Mouse (Mus musculus) midbrain, postnatal 0 days (tissue): ENCODE measurements around the gene 1700029P11Rik. TPM values are rescaled to one million over a fixed set of nuclear protein-coding genes. Genes with fewer than 3 reads are reported as not detected.

ENCODE experiments used
- ATAC-seq: fragments of 200-750 bp; cut with Nextera tagmentation; 2 replicates; pipeline ENCODE4 v1.8.0; 2017; ENCODE audit warnings: moderate number of reproducible peaks, mild to moderate bottlenecking, moderate TSS enrichment, moderate library complexity; ENCODE audit not compliant: low FRiP score
- DNase-seq: peaks from one replicate; pipeline ENCODE4 v3.0.0-alpha.2; 2015; ENCODE audit warnings: low spot score
- H3K27ac ChIP-seq: fragments of 300-500 bp; sonication (generic); 2 replicates; pipeline ENCODE4 v1.5.1; 2014; ENCODE audit warnings: low read depth, mild to moderate bottlenecking, low read length, mixed read lengths
- H3K27me3 ChIP-seq: fragments of 300-500 bp; sonication (generic); 2 replicates; pipeline ENCODE4 v1.6.1; 2014; ENCODE audit warnings: low read length, control low read depth, mixed read lengths; ENCODE audit not compliant: insufficient read depth
- H3K36me3 ChIP-seq: fragments of 300-500 bp; sonication (generic); 2 replicates; pipeline ENCODE4 v1.6.1; 2014; ENCODE audit warnings: low read length, control low read depth, mixed read lengths; ENCODE audit not compliant: insufficient read depth
- H3K4me1 ChIP-seq: fragments of 300-500 bp; sonication (generic); 2 replicates; pipeline ENCODE4 v1.6.1; 2014; ENCODE audit warnings: mild to moderate bottlenecking, control low read depth, antibody characterized with exemption, low read length, mixed read lengths; ENCODE audit not compliant: insufficient read depth
- H3K4me2 ChIP-seq: fragments of 300-500 bp; sonication (generic); 2 replicates; pipeline ENCODE4 v1.6.1; 2014; ENCODE audit warnings: low read depth, mild to moderate bottlenecking, low read length, mixed read lengths; ENCODE audit not compliant: poor library complexity, severe bottlenecking
- H3K4me3 ChIP-seq: fragments of 300-500 bp; sonication (generic); 2 replicates; pipeline ENCODE4 v1.5.1; 2014; ENCODE audit warnings: low read depth, mild to moderate bottlenecking, low read length, moderate library complexity
- H3K9ac ChIP-seq: fragments of 300-500 bp; sonication (generic); replicated peaks from 2 replicates; pipeline ENCODE4 v1.6.1; 2014; ENCODE audit warnings: mild to moderate bottlenecking, low read length, moderate library complexity, mixed read lengths; ENCODE audit not compliant: poor library complexity, severe bottlenecking
- H3K9me3 ChIP-seq: fragments of 300-500 bp; sonication (generic); 2 replicates; pipeline ENCODE4 v1.6.1; 2016; ENCODE audit warnings: low read length, control low read depth
- CTCF ChIP-seq: IDR thresholded peaks from 2 replicates; pipeline ENCODE4 v1.5.1; 2016; ENCODE audit warnings: antibody characterized with exemption, mild to moderate bottlenecking
- WGBS: fragments of 180-500 bp; shearing (Covaris S2); extraction: QIAGEN DNeasy Blood & Tissue Kit; methylation state at CpG from one replicate; pipeline ENCODE4 v1.1.7; 2014; 5-methylcytosine and 5-hydroxymethylcytosine counted together
- polyA plus RNA-seq: library from polyadenylated mRNA; unstranded; fragments of >200 nt; fragmentation: Nextera tagmentation; extraction: Ambion mirVana; gene quantifications from 2 replicates; pipeline ENCODE4 v1.2.1, GENCODE M21; 2015
- total RNA-seq: library from RNA; depleted of rRNA; stranded (reverse); fragments of >200 nt; gene quantifications from 2 replicates; pipeline ENCODE4 v1.2.3, GENCODE M21; 2014

1700029P11Rik gene
- total and polyA plus RNA-seq, 2 experiments from 2014 or later, result not detected

DNA sequence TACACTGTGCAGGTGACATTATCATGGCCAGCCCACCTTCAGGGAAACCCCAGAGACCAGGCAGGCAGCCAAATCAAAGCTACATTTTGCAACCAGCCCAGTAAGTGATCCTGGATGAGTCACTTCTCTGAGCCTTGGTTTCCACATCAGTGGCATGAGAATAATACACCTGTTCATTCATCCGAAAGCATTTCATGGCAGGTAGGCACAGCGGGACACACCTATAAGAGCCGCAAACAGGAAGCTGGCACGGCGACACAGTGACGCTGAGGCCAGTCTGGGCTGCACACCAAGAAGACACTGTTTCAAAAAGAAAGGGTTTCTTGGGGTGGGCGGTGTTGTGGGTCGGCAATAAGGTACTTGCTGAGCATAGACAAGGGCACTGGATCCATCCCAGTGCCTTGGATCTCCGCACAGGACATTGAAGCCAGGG is 26.2 kb upstream of the 1700029P11Rik start:
- ATAC-seq (no peak), DNase-seq (no peak)
- Histone ChIP-seq H3K4me2 (no peak overlapping the region), H3K36me3 (peaks cover 52% of the 10 kb centered on the region), H3K4me1 (no peaks in the 10 kb centered on the region), H3K27ac (no peak overlapping the region), H3K9ac (no peak overlapping the region), H3K27me3 (no peaks in the 10 kb centered on the region), H3K4me3 (no peak overlapping the region), H3K9me3 (no peaks in the 10 kb centered on the region)
- WGBS, result 97% methylated on average over 9 of the region's 9 CpGs
- TF ChIP-seq CTCF, result no peak

DNA sequence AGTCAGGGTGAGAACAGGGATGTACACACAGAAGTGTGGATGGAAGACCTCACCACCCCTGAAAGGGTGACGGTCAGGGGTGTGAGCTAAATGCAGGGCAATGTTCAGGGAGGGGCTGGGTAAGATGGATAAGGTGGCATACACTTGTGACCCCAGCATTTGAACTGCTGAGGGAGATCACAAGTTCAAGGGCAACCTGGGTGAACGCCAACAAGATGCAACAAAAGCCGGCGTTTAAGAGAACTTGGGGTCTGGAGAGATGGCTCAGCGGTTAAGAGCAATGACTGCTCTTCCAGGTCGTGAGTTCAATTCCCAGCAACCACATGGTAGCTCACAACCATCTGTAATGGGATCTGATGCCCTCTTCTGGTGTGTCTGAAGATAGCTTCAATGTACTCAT is 25.6 kb upstream of the 1700029P11Rik start:
- 91% methylated on average over 6 of the region's 6 CpGs for WGBS
- no peaks in the 10 kb centered on the region for H3K27me3 ChIP-seq
- no peak overlapping the region for H3K9ac ChIP-seq
- DNase-seq (no peak), ATAC-seq (no peak)
- no peaks in the 10 kb centered on the region for H3K9me3 ChIP-seq
- H3K36me3 ChIP-seq, result peaks cover 47% of the 10 kb centered on the region
- H3K27ac ChIP-seq, result no peak overlapping the region
- TF ChIP-seq CTCF, result no peak
- H3K4me3 ChIP-seq, result no peak overlapping the region
- H3K4me1 ChIP-seq, result no peaks in the 10 kb centered on the region
- H3K4me2 ChIP-seq, result no peak overlapping the region

DNA sequence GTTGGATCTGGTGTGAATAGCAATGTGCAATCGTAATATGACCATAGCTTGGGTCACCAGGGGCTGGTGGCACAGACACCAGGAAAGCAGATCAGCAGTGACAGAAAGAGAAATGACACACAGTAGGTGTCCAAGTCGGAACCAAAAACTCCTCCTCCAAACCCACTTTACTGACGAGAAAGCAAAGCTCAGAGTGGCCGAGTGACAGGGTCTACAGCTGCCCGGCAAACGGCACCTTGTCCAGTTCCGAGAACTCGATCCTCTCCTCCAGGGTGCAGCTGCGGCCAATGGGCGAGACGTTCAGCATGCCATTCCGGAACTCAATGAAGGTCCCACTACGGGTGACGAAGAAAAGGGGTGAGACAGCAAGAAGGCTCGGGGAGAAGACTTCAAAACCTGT is 24.9 kb upstream of the 1700029P11Rik start:
- ATAC-seq (no peak), DNase-seq (no peak)
- no peak for TF ChIP-seq CTCF
- no peak overlapping the region for H3K4me2 ChIP-seq
- WGBS, result 95% methylated on average over 15 of the region's 15 CpGs
- no peak overlapping the region for H3K4me3 ChIP-seq
- H3K27me3 ChIP-seq, result no peaks in the 10 kb centered on the region
- no peak overlapping the region for H3K9ac ChIP-seq
- no peaks in the 10 kb centered on the region for H3K9me3 ChIP-seq
- no peaks in the 10 kb centered on the region for H3K4me1 ChIP-seq
- H3K27ac ChIP-seq, result no peak overlapping the region
- peaks cover 40% of the 10 kb centered on the region for H3K36me3 ChIP-seq

DNA sequence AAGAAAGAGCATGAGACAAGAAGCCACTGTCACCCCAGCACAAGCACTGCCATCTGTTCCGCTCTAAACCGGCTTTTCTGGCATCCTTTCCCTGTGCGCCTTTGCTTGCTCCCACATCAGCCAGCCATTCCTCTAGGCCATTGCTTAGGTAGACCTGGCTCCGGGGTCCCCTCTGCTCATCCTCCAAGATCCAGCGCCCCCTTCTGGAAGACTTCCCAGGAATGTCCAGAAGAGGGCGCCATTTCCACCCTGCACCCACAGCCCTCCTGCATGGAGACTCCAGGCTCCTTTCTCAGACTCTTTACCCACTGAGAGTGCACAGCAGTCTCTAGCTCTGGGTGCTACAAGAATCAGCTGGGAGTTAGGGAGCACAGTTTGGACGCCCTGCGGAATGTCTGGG is 23.9 kb upstream of the 1700029P11Rik start:
- H3K4me1 ChIP-seq, result no peaks in the 10 kb centered on the region
- H3K36me3 ChIP-seq, result peaks cover 30% of the 10 kb centered on the region
- H3K4me3 ChIP-seq, result no peak overlapping the region
- WGBS, result 54% methylated on average over 8 of the region's 8 CpGs
- no peak overlapping the region for H3K27ac ChIP-seq
- no peaks in the 10 kb centered on the region for H3K27me3 ChIP-seq
- no peak overlapping the region for H3K9ac ChIP-seq
- DNase-seq, result peak; percentile 55
- H3K9me3 ChIP-seq, result no peaks in the 10 kb centered on the region
- peak; percentile 89 for TF ChIP-seq CTCF
- H3K4me2 ChIP-seq, result no peak overlapping the region
- ATAC-seq, result no peak

DNA sequence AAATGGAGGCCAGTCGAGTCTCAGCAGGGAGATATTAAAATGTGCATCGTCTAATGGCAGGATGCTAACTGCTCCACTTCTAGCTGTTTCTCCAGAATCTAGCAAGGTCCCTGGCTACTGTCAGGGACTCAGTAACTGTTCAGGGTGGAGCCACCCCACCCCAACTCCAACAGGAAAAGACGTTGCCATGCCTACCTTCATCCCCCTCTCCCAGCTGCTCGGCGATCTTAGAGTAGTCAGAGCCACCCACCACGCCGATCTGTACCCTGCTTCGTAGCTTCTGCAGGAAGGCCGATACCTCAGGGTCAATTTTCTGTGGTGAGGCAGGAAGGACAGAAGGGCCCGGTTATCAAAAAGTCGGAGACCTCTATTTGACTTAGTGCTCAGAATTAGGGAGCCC is 22.7 kb upstream of the 1700029P11Rik start:
- no peaks in the 10 kb centered on the region for H3K4me1 ChIP-seq
- no peak for TF ChIP-seq CTCF
- WGBS, result 87% methylated on average over 11 of the region's 11 CpGs
- H3K27ac ChIP-seq, result no peak overlapping the region
- no peaks in the 10 kb centered on the region for H3K9me3 ChIP-seq
- no peak overlapping the region for H3K4me3 ChIP-seq
- H3K27me3 ChIP-seq, result no peaks in the 10 kb centered on the region
- ATAC-seq (no peak), DNase-seq (no peak)
- H3K9ac ChIP-seq, result no peak overlapping the region
- peaks cover 20% of the 10 kb centered on the region for H3K36me3 ChIP-seq
- no peak overlapping the region for H3K4me2 ChIP-seq

DNA sequence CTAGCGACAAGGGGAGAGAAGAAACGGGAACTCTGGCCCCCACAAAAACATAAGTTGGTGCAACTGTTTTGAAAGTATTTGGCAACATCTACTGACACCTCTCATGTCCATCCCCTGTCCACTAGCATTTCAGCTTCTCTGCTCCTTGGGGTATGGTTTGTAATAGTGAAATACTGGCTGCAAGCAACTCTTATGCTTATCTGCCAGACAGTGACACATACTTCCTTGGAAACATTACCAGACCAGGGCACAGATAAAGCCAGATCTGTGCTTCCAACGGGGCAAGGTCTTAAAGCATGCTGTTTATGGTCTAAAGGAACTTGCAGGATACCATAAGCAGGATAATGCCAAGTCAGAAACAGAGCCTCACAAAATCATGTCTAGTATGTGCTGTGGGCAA is 21.4 kb upstream of the 1700029P11Rik start:
- Histone ChIP-seq H3K36me3 (peaks cover 17% of the 10 kb centered on the region), H3K4me2 (no peak overlapping the region), H3K4me1 (no peaks in the 10 kb centered on the region), H3K27me3 (no peaks in the 10 kb centered on the region), H3K27ac (no peak overlapping the region), H3K9me3 (no peaks in the 10 kb centered on the region), H3K9ac (no peak overlapping the region), H3K4me3 (no peak overlapping the region)
- no peak for TF ChIP-seq CTCF
- WGBS, result 89% methylated on average over 3 of the region's 3 CpGs
- DNase-seq (no peak), ATAC-seq (no peak)
